Mouse (Mus musculus) gastrocnemius, adult 2 months (tissue): Measurements from ENCODE around the gene Agtpbp1. TPM values are rescaled to one million over a fixed set of nuclear protein-coding genes. Genes with fewer than 3 reads are reported as not detected.

ENCODE experiments used
- DNase-seq: peaks from one replicate; pipeline ENCODE4 v3.0.0; 2022
- H3K27ac ChIP-seq: fragments of 200-600 bp; 2 replicates; pipeline ENCODE4 v1.8.1; 2022; ENCODE audit warnings: mild to moderate bottlenecking
- H3K4me3 ChIP-seq: fragments of 200-600 bp; 2 replicates; pipeline ENCODE4 v1.8.1; 2022; ENCODE audit warnings: mild to moderate bottlenecking, moderate library complexity
- CTCF ChIP-seq: fragments of 200-600 bp; IDR thresholded peaks from 2 replicates; pipeline ENCODE4 v1.8.1; 2022; ENCODE audit warnings: antibody characterized with exemption, mild to moderate bottlenecking, moderate library complexity
- intact Hi-C: fragments of 180-260 bp; cut with DNase I; formaldehyde crosslinking; loops from one replicate; pipeline ENCODE4 v1.15.1; 2025
- total RNA-seq, 2 experiments: library from RNA; stranded (reverse); gene quantifications; 2 replicates each; pipeline ENCODE4 v1.2.3; 2021

Agtpbp1 gene
- total RNA-seq, 2 experiments from 2014 or later = 59.1 to 71.0 TPM

DNA sequence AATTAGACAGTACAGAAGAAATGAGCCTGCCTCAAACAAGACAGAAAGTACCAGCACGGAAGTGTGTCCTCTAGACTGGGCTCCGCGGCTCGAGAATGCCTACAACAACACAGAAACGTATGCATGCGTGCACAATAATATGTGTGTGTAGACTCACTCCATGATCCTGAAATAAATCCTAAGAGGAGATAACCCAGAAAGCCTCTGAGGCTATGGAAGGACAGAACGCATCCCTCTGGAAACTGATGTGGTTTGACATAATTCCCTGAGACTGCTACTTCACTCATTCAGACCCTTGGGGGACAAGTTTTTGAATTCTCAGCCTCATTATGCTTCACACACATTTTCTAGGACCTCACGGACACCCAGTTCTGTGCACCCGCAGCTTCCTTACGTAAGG is 42.6 kb downstream of the Agtpbp1 start:
- DNase-seq = no peak
- intact Hi-C loops = no loop called here
- no peak for TF ChIP-seq CTCF
- no peak overlapping the region for H3K4me3 ChIP-seq
- no peak overlapping the region for H3K27ac ChIP-seq

DNA sequence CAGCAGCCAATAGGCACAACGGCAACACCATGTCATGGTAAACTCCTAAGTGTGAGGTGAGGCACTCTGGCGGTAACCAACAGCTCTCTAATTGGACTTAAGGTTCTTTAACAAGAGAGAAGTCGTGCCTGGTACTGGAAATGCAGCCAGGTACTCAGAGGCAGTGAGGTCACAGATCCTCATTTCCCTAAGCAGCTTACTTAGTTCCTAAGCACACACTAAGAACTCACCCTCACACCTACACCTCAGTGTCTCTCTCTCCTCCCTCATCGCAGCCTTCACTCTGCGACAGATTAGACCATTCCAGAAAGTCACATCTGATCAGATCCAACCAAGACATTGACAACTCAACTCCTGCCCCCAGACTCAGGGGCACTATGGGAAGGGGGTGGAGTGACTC is 45.0 kb downstream of the Agtpbp1 start:
- DNase-seq = no peak
- no peak for TF ChIP-seq CTCF
- Histone ChIP-seq H3K27ac (no peak overlapping the region), H3K4me3 (no peak overlapping the region)
- intact Hi-C loops = no loop called here

DNA sequence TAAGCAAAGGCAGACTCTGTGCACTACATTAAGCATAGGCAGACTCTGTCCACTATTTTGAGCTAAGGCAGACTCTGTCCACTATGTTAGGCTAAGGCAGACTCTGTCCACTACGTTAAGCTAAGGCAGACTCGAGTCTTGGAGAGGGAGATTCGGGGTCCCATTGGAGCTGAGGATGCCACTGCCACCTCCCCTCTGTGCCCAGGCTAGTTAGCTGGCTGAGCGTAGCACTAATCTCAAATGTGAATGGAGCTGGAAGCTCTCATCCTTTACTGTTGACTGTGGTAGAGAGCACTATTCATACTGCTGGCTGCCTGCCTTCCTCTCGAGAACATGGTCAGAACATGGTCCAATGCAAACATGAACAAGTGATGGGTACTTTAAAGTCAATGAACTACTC is 46.4 kb downstream of the Agtpbp1 start:
- intact Hi-C loops = no loop called here
- Histone ChIP-seq H3K4me3 (no peak overlapping the region), H3K27ac (no peak overlapping the region)
- DNase-seq = no peak
- TF ChIP-seq CTCF = no peak

DNA sequence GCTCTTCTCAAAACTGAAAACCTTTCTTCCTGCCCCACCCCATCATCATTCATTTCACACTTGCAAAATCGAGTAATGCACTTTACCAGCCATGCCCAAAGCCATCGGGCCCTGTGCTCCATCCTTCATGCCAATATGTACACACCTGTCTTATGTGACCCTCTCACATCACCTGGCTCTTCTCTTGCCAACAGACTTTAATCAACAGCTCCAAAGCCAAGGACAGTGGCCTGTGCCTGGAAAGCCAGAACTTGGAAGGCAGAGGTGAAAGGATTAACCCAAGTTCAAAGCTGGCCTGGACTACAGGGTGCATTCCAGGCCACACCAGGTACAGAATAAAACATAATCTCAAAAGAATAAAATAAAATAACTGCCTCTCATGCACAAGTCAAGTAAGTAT is 48.4 kb downstream of the Agtpbp1 start:
- intact Hi-C loops = no loop called here
- TF ChIP-seq CTCF = no peak
- no peak overlapping the region for H3K4me3 ChIP-seq
- no peak for DNase-seq
- H3K27ac ChIP-seq = no peak overlapping the region

DNA sequence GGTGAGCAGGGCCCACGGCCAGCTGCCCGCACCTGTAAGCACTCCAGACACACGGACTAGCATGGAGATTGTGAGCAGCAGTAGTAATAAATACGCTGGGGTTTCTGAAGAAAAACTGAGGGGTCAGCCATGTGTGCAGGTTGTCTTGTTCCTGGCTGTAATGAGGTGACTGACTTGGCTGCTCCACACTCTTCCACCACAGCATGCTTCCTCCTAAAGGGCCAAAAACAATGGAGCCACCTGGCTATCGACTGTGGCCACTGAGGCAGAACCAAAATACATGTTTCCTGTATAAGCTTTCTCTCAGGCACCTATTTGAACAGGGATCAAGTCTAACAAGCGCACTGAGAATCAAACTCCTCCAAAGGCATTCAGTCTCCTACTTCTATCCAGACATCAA is 49.3 kb downstream of the Agtpbp1 start:
- no peak for TF ChIP-seq CTCF
- DNase-seq = no peak
- H3K4me3 ChIP-seq = no peak overlapping the region
- intact Hi-C loops = no loop called here
- no peak overlapping the region for H3K27ac ChIP-seq

DNA sequence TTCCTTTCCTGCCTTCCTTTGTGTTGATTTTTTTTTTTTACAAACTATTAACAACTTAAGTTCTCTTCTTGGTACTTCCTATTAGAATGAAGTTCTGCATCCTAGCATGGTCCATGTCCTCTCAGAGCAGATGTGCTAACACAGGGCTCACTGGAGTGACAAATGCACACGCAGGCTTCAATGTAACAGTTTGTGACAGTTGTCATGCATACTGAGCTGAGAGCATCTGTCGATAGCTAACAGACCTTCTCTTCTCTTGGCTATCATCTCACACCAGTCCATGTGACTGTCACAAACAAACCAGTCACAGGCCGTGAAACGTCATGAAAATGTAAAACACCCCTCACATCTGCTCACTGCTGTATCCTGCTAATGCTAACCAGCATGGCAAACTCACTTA is 50.7 kb downstream of the Agtpbp1 start:
- TF ChIP-seq CTCF = no peak
- no peak overlapping the region for H3K27ac ChIP-seq
- intact Hi-C loops = loop anchor here (5.0 kb wide), 1 partner anchor 193 kb away; no protein-coding TSS in a partner anchor

DNA sequence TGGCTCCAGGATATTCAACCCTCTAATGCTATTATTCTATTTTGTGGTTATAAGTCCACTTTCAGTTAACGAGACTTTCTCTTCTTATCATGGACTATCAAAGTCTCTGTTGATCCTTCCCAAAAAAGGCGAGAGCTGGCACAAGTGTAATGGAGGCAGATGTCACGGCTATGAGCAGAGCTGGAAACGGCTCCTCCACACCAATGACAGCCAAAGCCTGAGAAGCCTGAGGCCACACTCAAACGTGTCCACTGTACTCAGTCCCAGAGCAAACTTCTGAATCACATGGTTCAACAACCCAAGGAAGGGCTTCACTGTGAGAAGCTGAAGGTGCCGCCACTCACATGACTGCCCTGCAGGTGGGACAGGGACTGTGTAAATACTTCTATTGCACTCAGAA is 51.7 kb downstream of the Agtpbp1 start:
- no peak for DNase-seq
- no peak overlapping the region for H3K27ac ChIP-seq
- intact Hi-C loops = loop anchor here (5.0 kb wide), 1 partner anchor 194 kb away; no protein-coding TSS in a partner anchor
- no peak for TF ChIP-seq CTCF
- H3K4me3 ChIP-seq = no peak overlapping the region

More for the DNA sequence above, 50.7 kb downstream of the Agtpbp1 start:
- no peak overlapping the region for H3K4me3 ChIP-seq
- DNase-seq = no peak

DNA sequence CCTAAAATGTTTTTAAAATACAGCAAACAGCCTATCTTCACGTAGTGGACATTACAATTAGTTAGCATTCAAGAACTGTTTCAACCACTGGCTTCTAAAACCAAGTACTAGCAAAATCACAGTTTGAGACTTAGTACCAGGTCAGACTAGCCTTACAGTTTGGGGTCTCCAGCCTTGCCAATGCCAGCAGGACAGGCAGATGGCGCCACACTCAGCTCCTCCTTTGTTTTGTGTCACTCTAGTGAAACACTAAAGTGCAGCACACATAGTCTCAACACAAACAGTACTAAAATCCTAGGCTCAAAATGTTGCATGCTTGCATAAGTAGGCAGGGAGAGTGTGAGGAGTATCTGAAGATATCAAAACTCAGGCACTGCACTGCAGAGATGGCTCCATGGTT is 53.8 kb downstream of the Agtpbp1 start:
- intact Hi-C loops = loop anchor here (5.0 kb wide), 1 partner anchor 196 kb away; no protein-coding TSS in a partner anchor
- H3K27ac ChIP-seq = no peak overlapping the region
- peak; percentile 56 for TF ChIP-seq CTCF

DNA sequence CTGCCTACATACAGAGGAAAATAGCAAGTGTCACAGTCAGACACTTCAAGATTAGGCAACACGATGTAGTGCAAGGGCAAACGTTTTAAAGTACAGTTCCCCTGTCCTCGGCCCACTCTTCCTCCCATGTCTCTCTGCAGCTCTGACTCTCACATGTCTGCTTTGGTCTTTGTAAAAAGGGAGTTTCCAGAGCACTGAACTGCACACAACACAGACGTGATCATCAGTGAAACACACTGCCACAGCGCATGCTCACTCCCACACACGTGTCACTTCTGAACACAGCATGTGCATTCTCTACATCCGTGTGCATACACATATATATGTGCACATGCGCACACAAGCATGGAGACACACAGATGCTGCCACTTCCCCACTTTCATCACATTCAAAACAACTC is 54.5 kb downstream of the Agtpbp1 start:
- Histone ChIP-seq H3K4me3 (no peak overlapping the region), H3K27ac (no peak overlapping the region)
- intact Hi-C loops = loop anchor here (5.0 kb wide), 1 partner anchor 197 kb away; no protein-coding TSS in a partner anchor
- no peak for DNase-seq
- TF ChIP-seq CTCF = no peak

More for the DNA sequence above, 53.8 kb downstream of the Agtpbp1 start:
- H3K4me3 ChIP-seq = no peak overlapping the region
- DNase-seq = no peak

DNA sequence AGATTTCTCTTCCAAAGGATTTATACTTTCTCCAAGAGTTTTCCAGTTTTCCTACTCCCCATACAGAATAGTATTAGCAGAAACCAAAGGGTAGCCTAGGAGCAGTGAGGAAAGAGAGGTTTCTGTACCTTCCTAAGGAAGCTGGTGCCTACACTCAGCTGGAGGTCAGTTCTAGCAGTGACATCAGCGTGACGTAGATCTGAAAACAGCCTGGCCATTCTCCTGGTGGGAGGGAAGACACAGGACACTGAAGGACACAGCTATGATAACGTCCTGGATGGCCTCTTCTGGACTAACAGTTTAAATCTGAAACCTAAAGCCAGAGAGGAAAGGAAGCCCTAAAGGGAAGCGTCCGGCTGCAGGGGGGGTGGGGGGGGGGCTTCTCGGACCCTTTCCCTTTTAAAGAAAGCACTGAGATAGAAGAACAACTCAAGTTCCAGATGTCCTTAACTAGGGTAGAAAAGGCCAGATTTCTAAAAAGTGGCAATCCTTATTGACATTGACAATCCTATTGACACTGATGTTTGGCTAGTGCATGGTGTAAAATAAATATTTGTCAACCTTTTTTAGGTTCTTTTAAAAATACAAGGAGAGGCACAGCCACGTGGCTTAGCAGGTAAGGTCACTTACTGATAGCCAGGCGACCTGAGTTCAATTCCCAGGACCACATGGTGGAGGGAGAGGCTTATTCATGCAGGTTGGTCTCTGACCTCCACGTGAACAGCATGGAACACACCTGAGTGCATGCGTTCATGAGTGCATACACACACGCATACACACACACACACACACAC is 63.6 kb downstream of the Agtpbp1 start:
- H3K4me3 ChIP-seq = no peak overlapping the region
- intact Hi-C loops = no loop called here
- TF ChIP-seq CTCF = no peak
- H3K27ac ChIP-seq = no peak overlapping the region
- no peak for DNase-seq

DNA sequence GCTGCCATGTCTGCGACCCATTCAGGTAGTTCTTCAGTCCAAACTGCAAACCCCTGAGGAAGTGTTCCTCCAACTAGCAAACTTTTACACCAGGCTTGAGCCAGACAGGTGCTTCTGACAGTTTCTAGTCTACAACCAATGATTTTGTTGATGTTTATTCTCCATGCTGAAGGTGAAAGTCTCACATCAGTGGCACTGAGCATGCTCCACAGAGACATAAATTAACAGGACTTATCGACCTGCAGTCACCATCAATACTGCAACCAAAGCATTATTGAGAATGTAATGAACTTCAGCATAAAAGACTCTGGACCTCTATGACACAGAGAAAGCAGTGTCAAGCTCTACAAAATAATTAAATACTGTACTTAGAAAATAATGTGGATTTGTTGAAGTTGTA is 64.2 kb downstream of the Agtpbp1 start:
- Histone ChIP-seq H3K27ac (no peak overlapping the region), H3K4me3 (no peak overlapping the region)
- DNase-seq = no peak
- intact Hi-C loops = no loop called here
- no peak for TF ChIP-seq CTCF

DNA sequence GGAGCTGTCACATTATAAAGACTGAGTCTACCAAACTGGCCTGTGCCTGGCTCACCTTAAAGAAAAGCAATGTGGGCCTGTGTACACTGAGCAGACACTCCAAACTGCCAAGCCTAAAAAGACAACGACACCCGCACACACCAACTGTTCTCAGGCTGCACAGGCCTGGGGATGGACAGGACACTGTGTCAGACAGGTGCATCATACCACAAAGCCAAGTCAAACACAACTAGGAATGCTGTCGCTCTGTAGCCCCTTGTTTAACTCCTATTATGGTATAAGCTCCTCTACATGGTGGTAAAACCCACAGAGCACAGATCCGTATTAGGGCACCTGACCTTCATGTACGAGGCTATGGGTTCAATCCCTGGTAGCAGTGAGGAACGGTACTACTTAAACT is 65.5 kb downstream of the Agtpbp1 start:
- intact Hi-C loops = loop anchor here (5.0 kb wide), 1 partner anchor 63 kb away; no protein-coding TSS in a partner anchor
- Histone ChIP-seq H3K4me3 (no peak overlapping the region), H3K27ac (no peak overlapping the region)
- no peak for DNase-seq
- no peak for TF ChIP-seq CTCF

DNA sequence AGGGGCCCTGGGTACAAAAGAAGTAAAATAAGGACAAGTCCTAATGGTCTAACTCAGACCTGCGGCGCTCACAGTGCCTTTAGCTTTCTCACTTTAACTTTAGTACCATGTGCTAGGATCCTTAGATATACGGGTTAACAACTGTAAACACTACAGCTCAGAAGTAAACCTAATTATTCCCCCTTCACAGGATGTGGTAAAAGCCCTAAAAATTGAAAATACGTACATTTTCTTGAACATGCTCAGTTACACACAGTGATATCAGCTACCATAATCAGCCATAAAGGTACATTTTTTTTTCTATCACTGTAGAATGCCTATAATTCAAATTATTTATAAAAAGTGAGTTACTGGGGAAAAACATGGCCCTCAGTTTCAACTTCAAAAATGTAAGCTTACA is 67.0 kb downstream of the Agtpbp1 start:
- H3K27ac ChIP-seq = no peak overlapping the region
- no peak overlapping the region for H3K4me3 ChIP-seq
- no peak for DNase-seq
- TF ChIP-seq CTCF = no peak
- intact Hi-C loops = loop anchor here (5.0 kb wide), 1 partner anchor 64 kb away; no protein-coding TSS in a partner anchor

DNA sequence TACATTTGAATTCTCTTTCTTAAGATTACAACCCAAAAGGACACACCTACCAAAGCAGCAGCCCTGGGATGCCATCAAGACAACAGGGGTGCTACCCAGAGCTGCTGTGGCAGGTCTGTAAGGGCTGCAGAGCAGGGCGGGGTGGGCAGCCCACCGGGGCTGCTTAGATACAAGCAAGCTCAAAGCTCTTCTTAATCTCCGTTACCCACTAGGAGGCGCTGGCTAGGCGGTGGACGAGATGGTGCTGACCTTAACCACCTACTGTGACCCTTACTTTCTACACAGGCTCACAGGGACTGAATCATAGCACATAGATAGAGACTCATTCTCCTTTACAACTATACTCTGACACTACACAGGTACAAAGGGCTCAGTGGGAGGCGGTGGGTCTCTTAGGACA is 70.0 kb downstream of the Agtpbp1 start:
- peak; percentile 57 for DNase-seq
- peak; percentile 70 for TF ChIP-seq CTCF
- no peak overlapping the region for H3K4me3 ChIP-seq
- intact Hi-C loops = loop anchor here (1.0 to 5.0 kb wide), 2 partner anchors 67 to 213 kb away; no protein-coding TSS in a partner anchor
- no peak overlapping the region for H3K27ac ChIP-seq
